Mouse (Mus musculus) liver, embryonic 14.5 days (tissue): Measurements from ENCODE around the gene Gatd1.

Experiments
- CTCF ChIP-seq: IDR thresholded peaks from 2 replicates; pipeline ENCODE4 v1.5.1; 2016; ENCODE audit warnings: antibody characterized with exemption, low read depth, control low read depth
- EP300 ChIP-seq: IDR thresholded peaks from 2 replicates; pipeline ENCODE4 v1.6.1; 2016; ENCODE audit warnings: antibody characterized with exemption, low read depth

DNA sequence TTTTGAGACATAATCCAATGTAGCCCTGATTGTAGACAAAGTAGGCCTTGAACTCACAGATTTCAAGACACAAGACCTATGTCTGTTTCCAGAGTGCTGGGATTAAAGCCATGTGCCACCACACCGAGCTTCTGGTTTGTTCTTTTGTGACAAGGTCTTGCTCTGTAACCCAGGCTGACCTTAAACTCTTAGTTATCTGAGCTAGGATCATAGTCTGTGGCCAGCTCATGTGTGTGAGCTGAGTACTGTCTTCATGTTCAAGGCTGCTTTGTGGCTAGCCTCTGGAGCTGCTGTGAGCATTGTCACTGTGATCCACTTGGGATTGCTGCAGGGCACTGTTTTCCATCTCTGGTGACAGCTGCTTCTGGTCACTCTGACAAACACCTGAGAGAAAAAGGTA lies 18.6 kb downstream of the Gatd1 start:
- TF ChIP-seq EP300: no peak
- TF ChIP-seq CTCF: no peak
